Mouse (Mus musculus) liver, embryonic 14.5 days (tissue): ENCODE results near the gene Castor2. TPM values are rescaled to one million over a fixed set of nuclear protein-coding genes. Genes with fewer than 3 reads are reported as not detected.

ENCODE experiments used
- ATAC-seq: fragments of 200-750 bp; cut with Nextera tagmentation; 2 replicates; pipeline ENCODE4 v1.8.0; 2017; ENCODE audit warnings: moderate number of reproducible peaks, mild to moderate bottlenecking, moderate library complexity; ENCODE audit not compliant: insufficient read depth
- DNase-seq, 3 experiments: peaks; one replicate each; pipeline ENCODE4 v3.0.0-alpha.2; 2012 to 2013; ENCODE audit warnings: low read depth in 3 of 3, low spot score in 3 of 3
- H3K27ac ChIP-seq: fragments of 300-500 bp; sonication (generic); 2 replicates; pipeline ENCODE4 v1.5.1; 2014; ENCODE audit warnings: moderate library complexity, mild to moderate bottlenecking, control low read depth, inconsistent platforms
- H3K27me3 ChIP-seq: fragments of 300-500 bp; sonication (generic); 2 replicates; pipeline ENCODE4 v1.6.1; 2014; ENCODE audit warnings: mild to moderate bottlenecking, low read length, moderate library complexity; ENCODE audit not compliant: control insufficient read depth, insufficient read depth
- H3K36me3 ChIP-seq: fragments of 300-500 bp; sonication (generic); replicated peaks from 2 replicates; pipeline ENCODE4 v1.6.1; 2014; ENCODE audit warnings: low read depth; ENCODE audit not compliant: control insufficient read depth, insufficient read depth
- H3K4me1 ChIP-seq, 2 experiments: fragments of 200-500 bp in 1 of 2; fragments of 300-500 bp in 1 of 2; sonication (generic) in 1 of 2; replicated peaks; 2 replicates each; pipeline ENCODE4 v1.6.1; 2012 to 2014; ENCODE audit warnings: antibody characterized with exemption in 1 of 2, inconsistent platforms in 1 of 2, low read length in 1 of 2; ENCODE audit not compliant: control insufficient read depth in 2 of 2, insufficient read depth in 2 of 2
- H3K4me2 ChIP-seq: fragments of 300-500 bp; sonication (generic); 2 replicates; pipeline ENCODE4 v1.6.1; 2014; ENCODE audit warnings: low read depth, mild to moderate bottlenecking, control low read depth, moderate library complexity
- H3K4me3 ChIP-seq, 2 experiments: fragments of 200-500 bp in 1 of 2; fragments of 300-500 bp in 1 of 2; sonication (generic) in 1 of 2; 2 replicates each; pipeline ENCODE4 v1.5.1; 2012 to 2014; ENCODE audit warnings: low read depth in 2 of 2, low read length in 2 of 2, mild to moderate bottlenecking in 2 of 2, control low read depth in 1 of 2, inconsistent platforms in 1 of 2, moderate library complexity in 1 of 2; ENCODE audit not compliant: insufficient read depth in 1 of 2
- H3K9ac ChIP-seq: fragments of 300-500 bp; sonication (generic); replicated peaks from 2 replicates; pipeline ENCODE4 v1.6.1; 2014; ENCODE audit warnings: mild to moderate bottlenecking, control low read depth, moderate library complexity
- H3K9me3 ChIP-seq: fragments of 300-500 bp; sonication (generic); 2 replicates; pipeline ENCODE4 v1.6.1; 2016; ENCODE audit warnings: low read length, mixed read lengths; ENCODE audit not compliant: control insufficient read depth
- CTCF ChIP-seq: IDR thresholded peaks from 2 replicates; pipeline ENCODE4 v1.5.1; 2016; ENCODE audit warnings: antibody characterized with exemption, low read depth, control low read depth
- EP300 ChIP-seq: IDR thresholded peaks from 2 replicates; pipeline ENCODE4 v1.6.1; 2016; ENCODE audit warnings: antibody characterized with exemption, low read depth
- WGBS: fragments of 180-500 bp; shearing (Covaris S2); extraction: QIAGEN DNeasy Blood & Tissue Kit; methylation state at CpG from one replicate; pipeline ENCODE4 v1.1.7; 2014; ENCODE audit not compliant: insufficient replicate concordance; 5-methylcytosine and 5-hydroxymethylcytosine counted together
- polyA plus RNA-seq, 2 experiments: library from polyadenylated mRNA; depleted of rRNA in 1 of 2; stranded (reverse) in 1 of 2; unstranded in 1 of 2; fragments of >200 nt; fragmentation: Nextera tagmentation in 1 of 2; extraction: Ambion mirVana in 1 of 2; gene quantifications; 2 replicates each; pipeline versions ENCODE4 v1.2.1 to v1.2.3; 2012 to 2014

Castor2 gene
- polyA plus RNA-seq, 2 experiments, result 0.21 to 0.28 TPM

- ATAC-seq, result no peak
- peak overlapping the region; percentile 97 for H3K4me2 ChIP-seq
- H3K9me3 ChIP-seq, result no peaks in the 10 kb centered on the region
- DNase-seq, result no peak
- no peaks in the 10 kb centered on the region for H3K36me3 ChIP-seq
- peak overlapping the region; percentile 75 for H3K27ac ChIP-seq
- no peaks in the 10 kb centered on the region for H3K27me3 ChIP-seq
- peak overlapping the region; percentile 73 to 94 for H3K4me3 ChIP-seq
- H3K4me1 ChIP-seq, result peaks cover 16 to 21% of the 10 kb centered on the region in 2 experiments
- WGBS, result 21% methylated on average over 7 of the region's 7 CpGs
- 0 out of 2 replicates have a peak, but pooled peaks have one; percentile 7 for TF ChIP-seq EP300
- no peak for TF ChIP-seq CTCF
- H3K9ac ChIP-seq, result peak overlapping the region; percentile 88
These were observed 83.7 kb downstream of the Castor2 start for GRCm38 (mm10) chr5:134183162-134183561.

- H3K9me3 ChIP-seq, result no peaks in the 10 kb centered on the region
- peak within 1 kb of the TSS; percentile 75 for H3K27ac ChIP-seq
- peak within 1 kb of the TSS; percentile 97 for H3K4me2 ChIP-seq
- peak within 1 kb of the TSS; percentile 73 to 94 for H3K4me3 ChIP-seq
- no peaks in the 10 kb centered on the region for H3K27me3 ChIP-seq
- WGBS, result under 1% methylated on average over 91 of the region's 92 CpGs
- H3K9ac ChIP-seq, result peak within 1 kb of the TSS; percentile 88
- peaks cover 16 to 18% of the 10 kb centered on the region in 2 experiments for H3K4me1 ChIP-seq
- TF ChIP-seq EP300 (no peak), CTCF (peak; percentile 28; the same call in 1 of the 2 replicates)
- ATAC-seq (peak; percentile 95), DNase-seq (peak; percentile 94 to 95 (median 95))
- no peaks in the 10 kb centered on the region for H3K36me3 ChIP-seq
These were observed 84.6 kb downstream of the Castor2 start, which contains the start of gene Gtf2ird2 for GRCm38 (mm10) chr5:134183880-134184808. Gtf2ird2 (plus strand) TSS chr5:134184019.

- no peak for ATAC-seq
These were observed 86.5 kb downstream of the Castor2 start for GRCm38 (mm10) chr5:134186059-134186458.

GRCm38 (mm10) chr5:134186961-134187731 is 87.6 kb downstream of the Castor2 start:
- WGBS, result 56% methylated on average over 4 of the region's 4 CpGs
- ATAC-seq, result no peak
- TF ChIP-seq CTCF (peak; percentile 96), EP300 (no peak)

More at GRCm38 (mm10) chr5:134186059-134186458, 86.5 kb downstream of the Castor2 start:
- Histone ChIP-seq H3K4me3 (no peak overlapping the region), H3K27me3 (no peaks in the 10 kb centered on the region), H3K9ac (no peak overlapping the region), H3K36me3 (no peaks in the 10 kb centered on the region), H3K4me2 (no peak overlapping the region), H3K27ac (no peak overlapping the region), H3K4me1 (peaks cover 15 to 16% of the 10 kb centered on the region in 2 experiments), H3K9me3 (no peaks in the 10 kb centered on the region)
- TF ChIP-seq CTCF, result no peak
- TF ChIP-seq EP300, result no peak
- no peak for DNase-seq
- 85% methylated on average over 3 of the region's 3 CpGs for WGBS

More at GRCm38 (mm10) chr5:134186961-134187731, 87.6 kb downstream of the Castor2 start:
- peaks cover 13 to 14% of the 10 kb centered on the region in 2 experiments for H3K4me1 ChIP-seq
- H3K27ac ChIP-seq, result no peak overlapping the region
- H3K4me3 ChIP-seq, result no peak overlapping the region
- H3K9me3 ChIP-seq, result no peaks in the 10 kb centered on the region
- peak in 2 of 3 experiments; percentile 35 to 60 for DNase-seq
- H3K9ac ChIP-seq, result no peak overlapping the region
- H3K36me3 ChIP-seq, result no peaks in the 10 kb centered on the region
- H3K27me3 ChIP-seq, result no peaks in the 10 kb centered on the region
- no peak overlapping the region for H3K4me2 ChIP-seq
